Mouse (Mus musculus): ENCODE data around the gene Gm3417. TPM values are rescaled to one million over a fixed set of nuclear protein-coding genes. Genes with fewer than 3 reads are reported as not detected.

Gm3417 gene
- 0.40 and 1.4 TPM in 2 replicates for polyA plus RNA-seq (2012)

DNA sequence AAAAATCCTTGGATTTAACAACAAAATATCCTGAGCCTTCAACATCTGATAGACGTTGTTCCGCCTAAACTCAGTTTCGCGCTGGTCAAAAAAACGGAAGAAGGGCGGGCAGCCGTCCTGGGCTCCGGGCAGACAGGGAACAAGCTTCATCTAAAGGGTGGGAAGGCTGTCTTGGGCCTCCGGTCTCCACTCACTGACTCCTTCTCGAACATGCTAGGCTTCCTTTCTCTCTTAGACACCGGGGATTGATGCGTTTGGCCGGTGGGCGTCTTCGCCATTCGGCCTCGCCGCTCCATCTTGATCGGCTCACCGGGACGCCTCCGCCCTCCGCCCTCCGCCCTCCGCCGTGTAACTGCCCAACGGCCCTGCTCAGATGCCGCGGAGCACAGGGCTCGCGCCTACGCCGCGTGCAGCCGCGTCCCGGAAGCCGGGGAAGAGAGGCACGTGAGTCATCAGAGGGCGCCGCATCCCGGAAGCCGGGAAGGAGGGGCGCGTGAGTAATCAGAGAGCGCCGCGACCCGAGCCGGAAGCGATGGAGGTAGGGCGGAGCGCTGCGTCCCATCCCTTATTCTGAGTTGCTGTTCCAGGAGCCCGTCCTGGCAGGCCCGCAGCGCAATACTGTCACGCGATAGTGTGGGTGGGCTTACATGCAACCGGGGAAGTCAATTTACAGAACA, at the start of gene Gm3417, which contains the start of gene 9030025P20Rik:
Gene Gm3417, minus strand, starts transcription at position 429 of the 677 bp plus-strand sequence.
Gene 9030025P20Rik, plus strand, starts transcription at position 107 of the 677 bp plus-strand sequence.

DNA sequence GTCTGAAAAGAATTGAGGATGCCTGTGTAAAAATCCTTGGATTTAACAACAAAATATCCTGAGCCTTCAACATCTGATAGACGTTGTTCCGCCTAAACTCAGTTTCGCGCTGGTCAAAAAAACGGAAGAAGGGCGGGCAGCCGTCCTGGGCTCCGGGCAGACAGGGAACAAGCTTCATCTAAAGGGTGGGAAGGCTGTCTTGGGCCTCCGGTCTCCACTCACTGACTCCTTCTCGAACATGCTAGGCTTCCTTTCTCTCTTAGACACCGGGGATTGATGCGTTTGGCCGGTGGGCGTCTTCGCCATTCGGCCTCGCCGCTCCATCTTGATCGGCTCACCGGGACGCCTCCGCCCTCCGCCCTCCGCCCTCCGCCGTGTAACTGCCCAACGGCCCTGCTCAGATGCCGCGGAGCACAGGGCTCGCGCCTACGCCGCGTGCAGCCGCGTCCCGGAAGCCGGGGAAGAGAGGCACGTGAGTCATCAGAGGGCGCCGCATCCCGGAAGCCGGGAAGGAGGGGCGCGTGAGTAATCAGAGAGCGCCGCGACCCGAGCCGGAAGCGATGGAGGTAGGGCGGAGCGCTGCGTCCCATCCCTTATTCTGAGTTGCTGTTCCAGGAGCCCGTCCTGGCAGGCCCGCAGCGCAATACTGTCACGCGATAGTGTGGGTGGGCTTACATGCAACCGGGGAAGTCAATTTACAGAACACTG, 31.3 kb upstream of the Gm3417 start, which contains the start of gene Gm3435:
Gene Gm3435, plus strand, starts transcription at position 471 of the 708 bp plus-strand sequence.

DNA sequence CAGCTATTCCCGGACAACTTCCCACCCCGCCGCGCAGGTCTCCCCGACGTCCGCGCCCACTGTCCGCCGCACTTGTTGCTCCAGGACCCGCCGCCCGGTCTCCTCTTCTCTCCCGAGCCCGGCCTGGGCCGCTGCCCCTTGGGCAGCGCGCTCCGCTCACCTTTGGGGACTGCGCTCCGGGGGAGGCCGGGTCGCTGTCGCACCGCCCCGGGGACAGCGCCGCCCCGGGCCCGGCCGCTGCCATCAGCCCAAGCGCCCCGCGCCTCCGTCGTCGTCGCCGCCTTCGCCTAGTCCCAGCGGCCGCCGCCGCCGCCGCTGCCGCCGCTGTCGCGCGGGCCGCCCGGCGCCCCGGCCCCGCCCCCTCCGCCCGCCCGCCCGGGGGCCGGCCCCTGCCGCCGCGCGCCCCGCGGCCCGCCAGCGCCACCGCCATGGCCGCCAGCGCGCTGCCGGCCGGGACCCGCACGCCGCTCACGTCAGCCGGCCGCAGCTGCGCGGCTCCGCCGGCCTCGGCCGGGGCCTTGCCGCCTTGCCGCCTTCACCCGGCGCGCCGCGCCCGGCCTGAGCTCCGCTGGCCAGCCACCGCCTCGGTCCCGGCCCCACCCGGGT, 17.5 kb downstream of the Gm3417 start, which contains the start of gene Phf10:
Gene Phf10, minus strand, starts transcription at position 323 of the 606 bp plus-strand sequence.

DNA sequence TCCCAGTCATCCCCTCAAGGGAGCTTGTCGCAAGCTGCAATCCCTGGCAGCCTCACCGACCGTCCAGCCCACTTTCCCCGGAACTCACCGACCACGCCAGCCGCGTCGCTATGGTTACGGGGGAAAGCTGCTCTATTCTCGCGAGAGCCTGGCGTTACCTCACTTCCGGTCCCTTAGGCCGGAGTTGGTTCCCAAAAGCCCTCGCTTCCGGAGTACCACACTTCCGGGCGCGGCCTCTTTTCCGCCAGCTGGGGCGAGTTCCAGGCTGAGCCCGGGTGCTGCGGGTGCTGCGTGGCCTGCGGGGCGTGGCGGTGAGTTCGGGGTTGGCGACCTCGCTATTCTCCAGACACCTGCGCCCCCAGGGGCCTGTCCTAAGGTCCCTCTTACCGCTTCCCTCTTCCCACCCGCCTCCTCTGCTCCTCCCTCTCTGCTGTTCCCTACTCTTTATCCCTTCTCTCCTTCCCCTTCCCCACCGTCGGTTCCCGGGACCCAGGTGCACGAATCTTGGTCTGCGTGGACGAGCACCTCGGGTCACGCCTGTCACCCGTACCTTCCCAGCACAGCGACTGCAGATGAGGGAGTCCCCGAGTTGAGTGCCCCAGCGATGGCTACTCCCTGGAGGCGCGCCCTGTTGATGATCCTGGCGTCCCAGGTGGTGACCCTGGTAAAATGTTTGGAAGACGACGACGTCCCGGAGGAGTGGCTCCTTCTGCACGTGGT, 35.4 kb downstream of the Gm3417 start, which contains the start of the genes Wdr27 and 1600012H06Rik:
Gene Wdr27, minus strand, starts transcription at position 150 of the 720 bp plus-strand sequence.
Gene 1600012H06Rik, plus strand, starts transcription at position 176 of the 720 bp plus-strand sequence.

Other genes with a start within 250 kb of the Gm3417 start
- 2.7 and 3.1 TPM in 2 replicates for gene Wdr27, start 35.6 kb downstream of the Gm3417 start, polyA plus RNA-seq (2012)
- gene 1600012H06Rik, start 35.6 kb downstream of the Gm3417 start, polyA plus RNA-seq (2012) = 1.2 and 2.2 TPM in 2 replicates
- gene Phf10, start 17.5 kb downstream of the Gm3417 start, polyA plus RNA-seq (2012) = 57.5 and 79.0 TPM in 2 replicates
- 3.9 and 4.9 TPM in 2 replicates for gene 9030025P20Rik, start 322 bp downstream of the Gm3417 start, polyA plus RNA-seq (2012)
- gene Gm3435, start 31.4 kb upstream of the Gm3417 start, polyA plus RNA-seq (2012) = 0.39 and 0.62 TPM in 2 replicates
- 0.35 and 1.2 TPM in 2 replicates for gene Ermard, start 62.4 kb upstream of the Gm3417 start, polyA plus RNA-seq (2012)
- gene Tcte3, start 62.7 kb upstream of the Gm3417 start, polyA plus RNA-seq (2012) = 2.0 TPM in 2 replicates
- 1.2 and 2.0 TPM in 2 replicates for gene Gm3448, start 62.7 kb upstream of the Gm3417 start, polyA plus RNA-seq (2012)